Mouse (Mus musculus): ENCODE measurements around the gene Gm47841. TPM values are rescaled to one million over a fixed set of nuclear protein-coding genes. Genes with fewer than 3 reads are reported as not detected.

Gene Gm47841
- polyA plus RNA-seq, 1 experiment: not detected

- H3K4me3 ChIP-seq (ENCODE audit: insufficient read depth, poor library complexity, severe bottlenecking): no peak overlapping the region
- peaks cover 48% of the 10 kb centered on the region for H3K27me3 ChIP-seq (ENCODE audit: control insufficient read depth, insufficient read depth, insufficient read length)
- no peaks in the 10 kb centered on the region for H3K79me3 ChIP-seq (ENCODE audit: low read depth)
- no peaks in the 10 kb centered on the region for H3K79me2 ChIP-seq (ENCODE audit: control insufficient read depth, insufficient read depth)
- no peaks in the 10 kb centered on the region for H3K36me3 ChIP-seq (ENCODE audit: control insufficient read depth, insufficient read depth)
- no peak overlapping the region for H3ac ChIP-seq (ENCODE audit: control insufficient read depth, insufficient read length, low read depth)
- no peak for TF ChIP-seq FOSL1 (IDR thresholded peaks at IDR 0.05; ENCODE audit: insufficient read depth, low read length, poor library complexity, severe bottlenecking)
Measured at GRCm38 (mm10) chr15:101084499-101084898, 37.3 kb upstream of the Gm47841 start.

DNA sequence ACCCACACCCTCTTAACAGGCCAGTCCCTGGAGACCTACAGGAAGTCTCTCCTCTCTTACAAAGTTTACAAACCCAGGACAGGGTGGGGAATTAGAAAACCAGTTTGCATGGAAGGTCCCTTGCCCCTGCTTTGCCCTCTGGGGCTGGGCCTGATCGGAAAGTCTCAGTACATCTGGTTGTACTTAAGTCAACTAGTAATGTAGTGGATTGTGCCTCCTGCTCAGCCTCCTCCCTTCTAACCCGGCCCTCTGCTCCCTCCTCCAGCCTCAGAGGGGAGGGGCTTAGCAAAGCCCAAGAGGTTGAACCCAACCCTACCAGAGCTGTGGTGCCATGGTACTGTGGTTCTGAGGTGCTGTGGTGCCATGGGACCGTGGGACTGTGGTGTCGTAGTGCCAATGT lies 35.0 kb upstream of the Gm47841 start:
- H3K4me3 ChIP-seq (ENCODE audit: insufficient read depth, poor library complexity, severe bottlenecking): no peak overlapping the region
- no peaks in the 10 kb centered on the region for H3K79me2 ChIP-seq (ENCODE audit: control insufficient read depth, insufficient read depth)
- H3K79me3 ChIP-seq (ENCODE audit: low read depth): no peaks in the 10 kb centered on the region
- H3K36me3 ChIP-seq (ENCODE audit: control insufficient read depth, insufficient read depth): no peaks in the 10 kb centered on the region
- TF ChIP-seq CTCF (IDR thresholded peaks at IDR 0.05; ENCODE audit: control insufficient read depth, insufficient read depth, insufficient read length) (no peak), USF1 (IDR thresholded peaks at IDR 0.05; ENCODE audit: low read depth) (no peak), MAX (IDR thresholded peaks at IDR 0.05) (no peak), CEBPB (IDR thresholded peaks at IDR 0.05; ENCODE audit: low read depth) (no peak), MYOG (IDR thresholded peaks at IDR 0.05; ENCODE audit: control insufficient read depth, extremely low read depth, insufficient read length) (no peak), FOSL1 (IDR thresholded peaks at IDR 0.05; ENCODE audit: insufficient read depth, low read length, poor library complexity, severe bottlenecking) (no peak), MYOD1 (IDR thresholded peaks at IDR 0.05; ENCODE audit: control insufficient read depth, insufficient read length, low read depth) (no peak)
- peaks cover 70% of the 10 kb centered on the region for H3K27me3 ChIP-seq (ENCODE audit: control insufficient read depth, insufficient read depth, insufficient read length)
- H3ac ChIP-seq (ENCODE audit: control insufficient read depth, insufficient read length, low read depth): no peak overlapping the region

DNA sequence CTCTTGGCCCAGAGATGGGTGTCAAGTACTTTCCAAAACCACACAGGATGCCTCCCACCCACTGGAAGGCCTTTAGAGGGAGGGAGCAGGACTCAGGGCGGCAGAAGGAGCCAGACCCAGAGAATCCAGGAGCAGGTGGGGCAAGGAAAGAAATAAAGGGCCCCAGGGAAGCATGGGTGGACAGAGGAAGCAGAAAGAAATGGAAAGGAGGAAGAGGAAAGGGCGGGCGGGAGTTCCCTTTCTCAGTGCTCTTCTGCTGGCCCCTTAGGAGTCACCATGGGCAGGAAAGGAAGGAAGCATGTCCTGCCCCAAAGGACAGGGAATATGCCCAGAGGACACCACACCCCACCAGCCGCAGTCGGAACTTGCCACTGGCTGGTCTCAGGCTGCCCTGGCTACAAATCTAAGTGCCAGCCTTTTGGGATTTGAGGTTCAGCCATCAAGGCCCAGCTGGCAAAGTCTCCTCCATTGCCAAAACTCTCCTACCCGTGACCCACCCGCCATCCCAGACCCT lies 33.9 kb upstream of the Gm47841 start:
- Histone ChIP-seq H3ac (ENCODE audit: control insufficient read depth, insufficient read length, low read depth) (no peak overlapping the region), H3K79me3 (ENCODE audit: low read depth) (no peaks in the 10 kb centered on the region), H3K36me3 (ENCODE audit: control insufficient read depth, insufficient read depth) (no peaks in the 10 kb centered on the region), H3K79me2 (ENCODE audit: control insufficient read depth, insufficient read depth) (no peaks in the 10 kb centered on the region), H3K4me3 (ENCODE audit: insufficient read depth, poor library complexity, severe bottlenecking) (no peak overlapping the region), H3K27me3 (ENCODE audit: control insufficient read depth, insufficient read depth, insufficient read length) (peaks cover 77% of the 10 kb centered on the region)
- no peak for TF ChIP-seq CEBPB (IDR thresholded peaks at IDR 0.05; ENCODE audit: low read depth)
- TF ChIP-seq MAX (IDR thresholded peaks at IDR 0.05): no peak
- TF ChIP-seq MYOG (IDR thresholded peaks at IDR 0.05; ENCODE audit: control insufficient read depth, extremely low read depth, insufficient read length): no peak
- TF ChIP-seq USF1 (IDR thresholded peaks at IDR 0.05; ENCODE audit: low read depth): no peak
- TF ChIP-seq CTCF (IDR thresholded peaks at IDR 0.05; ENCODE audit: control insufficient read depth, insufficient read depth, insufficient read length): no peak
- TF ChIP-seq MYOD1 (IDR thresholded peaks at IDR 0.05; ENCODE audit: control insufficient read depth, insufficient read length, low read depth): no peak
- no peak for TF ChIP-seq FOSL1 (IDR thresholded peaks at IDR 0.05; ENCODE audit: insufficient read depth, low read length, poor library complexity, severe bottlenecking)

GRCm38 (mm10) chr15:101080031-101080520 lies 32.9 kb upstream of the Gm47841 start:
- no peaks in the 10 kb centered on the region for H3K36me3 ChIP-seq (ENCODE audit: control insufficient read depth, insufficient read depth)
- H3K79me3 ChIP-seq (ENCODE audit: low read depth): no peaks in the 10 kb centered on the region
- H3K79me2 ChIP-seq (ENCODE audit: control insufficient read depth, insufficient read depth): no peaks in the 10 kb centered on the region
- no peak overlapping the region for H3ac ChIP-seq (ENCODE audit: control insufficient read depth, insufficient read length, low read depth)
- no peak overlapping the region for H3K4me3 ChIP-seq (ENCODE audit: insufficient read depth, poor library complexity, severe bottlenecking)
- TF ChIP-seq CEBPB (IDR thresholded peaks at IDR 0.05; ENCODE audit: low read depth) (no peak), MAX (IDR thresholded peaks at IDR 0.05) (no peak)
- peaks cover 85% of the 10 kb centered on the region for H3K27me3 ChIP-seq (ENCODE audit: control insufficient read depth, insufficient read depth, insufficient read length)

DNA sequence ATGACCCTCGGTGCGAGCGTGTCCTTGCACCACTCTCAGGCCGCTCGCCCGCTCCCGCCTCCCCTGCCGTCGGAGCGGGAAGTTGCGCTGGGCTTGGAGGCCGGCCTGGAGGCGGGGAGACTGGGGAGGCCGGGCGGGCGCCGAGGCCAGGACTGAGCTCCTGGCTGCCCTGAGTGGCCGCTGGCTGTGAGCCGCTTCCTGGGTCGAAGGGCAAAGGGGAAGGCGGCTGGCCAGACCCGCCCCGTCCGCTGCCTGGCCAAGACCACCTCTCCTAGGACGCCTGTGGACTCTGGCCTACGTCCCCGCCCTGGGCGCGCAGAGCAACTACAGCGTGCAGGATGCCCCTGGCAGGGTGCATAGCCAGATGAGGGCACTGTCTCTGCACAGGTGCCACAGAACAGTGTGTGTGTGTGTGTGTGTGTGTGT lies 31.5 kb upstream of the Gm47841 start:
- Histone ChIP-seq H3K79me3 (ENCODE audit: low read depth) (no peaks in the 10 kb centered on the region), H3K36me3 (ENCODE audit: control insufficient read depth, insufficient read depth) (no peaks in the 10 kb centered on the region), H3ac (ENCODE audit: control insufficient read depth, insufficient read length, low read depth) (peak overlapping the region; percentile 34), H3K4me3 (ENCODE audit: insufficient read depth, poor library complexity, severe bottlenecking) (no peak overlapping the region), H3K27me3 (ENCODE audit: control insufficient read depth, insufficient read depth, insufficient read length) (peaks cover 87% of the 10 kb centered on the region), H3K79me2 (ENCODE audit: control insufficient read depth, insufficient read depth) (no peaks in the 10 kb centered on the region)
- TF ChIP-seq MYOG (IDR thresholded peaks at IDR 0.05; ENCODE audit: control insufficient read depth, extremely low read depth, insufficient read length) (no peak), MAX (IDR thresholded peaks at IDR 0.05) (no peak), MYOD1 (IDR thresholded peaks at IDR 0.05; ENCODE audit: control insufficient read depth, insufficient read length, low read depth) (no peak), CEBPB (IDR thresholded peaks at IDR 0.05; ENCODE audit: low read depth) (no peak), USF1 (IDR thresholded peaks at IDR 0.05; ENCODE audit: low read depth) (no peak), FOSL1 (IDR thresholded peaks at IDR 0.05; ENCODE audit: insufficient read depth, low read length, poor library complexity, severe bottlenecking) (no peak), CTCF (IDR thresholded peaks at IDR 0.05; ENCODE audit: control insufficient read depth, insufficient read depth, insufficient read length) (no peak)

DNA sequence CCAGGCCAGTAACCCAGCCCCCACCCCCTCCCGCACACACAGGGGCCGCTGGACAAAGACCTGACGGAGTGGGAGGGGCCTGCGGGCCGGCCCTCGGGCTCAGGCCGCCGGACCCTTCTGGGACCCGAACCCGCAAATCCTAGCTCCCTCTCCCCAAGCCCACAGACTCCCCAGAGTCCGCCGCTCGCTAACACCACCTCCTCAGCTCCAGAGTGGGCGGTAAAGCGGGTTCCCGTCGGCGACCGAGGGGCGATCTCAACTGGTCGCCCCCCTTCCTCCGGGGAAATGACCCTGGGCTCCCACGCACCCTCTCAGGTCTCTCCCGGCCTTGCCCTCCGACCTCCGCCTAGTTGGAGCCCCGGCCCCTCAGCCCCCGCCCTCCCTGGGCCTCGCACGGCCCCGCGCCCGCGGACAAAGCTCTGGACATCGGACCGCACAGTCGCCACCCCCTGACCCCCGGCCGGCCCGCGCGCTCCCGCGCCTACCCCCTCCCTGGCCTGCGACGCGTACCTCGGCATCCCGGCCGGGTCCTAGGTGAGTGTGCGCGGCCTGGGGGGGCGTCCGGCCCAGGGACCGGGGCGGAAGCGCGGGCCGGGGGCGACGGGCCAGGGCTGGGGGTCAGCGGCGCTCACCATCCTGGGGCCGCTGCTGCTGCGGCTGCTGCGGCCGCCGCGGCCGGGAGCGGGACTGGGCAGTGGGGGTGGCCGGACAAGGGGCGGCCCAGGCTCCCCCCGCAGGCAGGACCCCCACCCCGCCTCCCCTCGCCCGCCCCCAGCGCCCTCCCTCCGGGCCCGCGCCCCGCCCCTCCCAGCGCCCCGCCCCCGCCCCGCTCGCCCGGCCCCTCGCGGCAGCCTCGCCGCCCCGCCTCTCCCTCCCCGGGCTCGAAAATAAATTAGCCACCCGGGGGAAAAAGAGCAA lies 30.9 kb upstream of the Gm47841 start, which contains the start of gene Fignl2:
Gene Fignl2, minus strand, starts transcription at position 755 of the 918 bp plus-strand sequence.
- Histone ChIP-seq H3K79me3 (ENCODE audit: low read depth) (no peaks in the 10 kb centered on the region), H3K36me3 (ENCODE audit: control insufficient read depth, insufficient read depth) (no peaks in the 10 kb centered on the region), H3K27me3 (ENCODE audit: control insufficient read depth, insufficient read depth, insufficient read length) (peaks cover 88% of the 10 kb centered on the region), H3K79me2 (ENCODE audit: control insufficient read depth, insufficient read depth) (no peaks in the 10 kb centered on the region), H3K4me3 (ENCODE audit: insufficient read depth, poor library complexity, severe bottlenecking) (no peak within 1 kb of the TSS), H3ac (ENCODE audit: control insufficient read depth, insufficient read length, low read depth) (peak within 1 kb of the TSS; percentile 34)
- TF ChIP-seq MYOD1 (IDR thresholded peaks at IDR 0.05; ENCODE audit: control insufficient read depth, insufficient read length, low read depth) (no peak), CEBPB (IDR thresholded peaks at IDR 0.05; ENCODE audit: low read depth) (no peak)

All from C2C12 (cell line).